Mouse (Mus musculus): ENCODE data around the gene Gm17019. TPM values are rescaled to one million over a fixed set of nuclear protein-coding genes. Genes with fewer than 3 reads are reported as not detected.
"Not testable (repeated sequence)": the region's sequence is repeated elsewhere in the genome, so short reads cannot be mapped to it uniquely, and the experiment has no call there.

The Gm17019 gene
- polyA plus RNA-seq, 1 experiment from 2014 or later: not detected

GRCm38 (mm10) chr5:15039984-15040383, 7.2 kb upstream of the Gm17019 start:
- H3K4me3 ChIP-seq (ENCODE audit: low read length); H3K4me2 ChIP-seq (replicated peaks; ENCODE audit: low read depth, low read length); H3K36me3 ChIP-seq (ENCODE audit: insufficient read depth, low read length); H3K27ac ChIP-seq (ENCODE audit: low read length); H3K27me3 ChIP-seq (ENCODE audit: insufficient read depth, low read length); H3K9ac ChIP-seq (replicated peaks; ENCODE audit: low read length); H3K4me1 ChIP-seq (ENCODE audit: insufficient read depth, low read length); H3K9me3 ChIP-seq (ENCODE audit: low read length): not testable (repeated sequence)
- WGBS: 78% methylated on average over 4 of the region's 4 CpGs
- peak; percentile 89 for ATAC-seq (ENCODE audit: low FRiP score, low TSS enrichment)

DNA sequence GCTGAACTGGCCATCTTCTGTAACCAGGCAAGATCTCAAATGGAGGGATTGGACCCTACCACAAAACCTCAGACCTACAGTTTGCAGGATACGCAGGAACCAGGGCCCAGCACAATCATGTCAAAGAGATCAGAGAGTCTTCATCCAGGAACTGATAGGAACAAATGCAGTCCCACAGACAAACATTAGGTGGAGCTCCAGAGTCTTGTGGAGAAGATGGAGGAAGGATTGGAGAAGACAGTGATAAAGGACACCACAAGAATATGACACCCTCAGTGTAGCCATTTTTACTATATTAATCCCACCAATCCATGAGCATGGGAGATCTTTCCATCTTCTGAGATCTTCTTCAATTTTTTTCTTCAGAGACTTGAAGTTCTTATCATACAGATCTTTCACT, 8.5 kb downstream of the Gm17019 start:
- not testable (repeated sequence) for ATAC-seq (ENCODE audit: low FRiP score, low TSS enrichment); H3K4me1 ChIP-seq (ENCODE audit: insufficient read depth, low read length)
- WGBS: 86% methylated on average over 1 of the region's 1 CpGs

GRCm38 (mm10) chr5:15020067-15020466, 12.7 kb downstream of the Gm17019 start:
- H3K4me2 ChIP-seq (replicated peaks; ENCODE audit: low read depth, low read length); H3K4me3 ChIP-seq (ENCODE audit: low read length); H3K27me3 ChIP-seq (ENCODE audit: insufficient read depth, low read length); H3K27ac ChIP-seq (ENCODE audit: low read length); H3K9ac ChIP-seq (replicated peaks; ENCODE audit: low read length); H3K9me3 ChIP-seq (ENCODE audit: low read length); H3K4me1 ChIP-seq (ENCODE audit: insufficient read depth, low read length); H3K36me3 ChIP-seq (ENCODE audit: insufficient read depth, low read length); ATAC-seq (ENCODE audit: low FRiP score, low TSS enrichment): not testable (repeated sequence)
- WGBS: 65% methylated on average over 2 of the region's 2 CpGs

More for the DNA sequence above, 8.5 kb downstream of the Gm17019 start:
- not testable (repeated sequence) for H3K9ac ChIP-seq (replicated peaks; ENCODE audit: low read length); H3K27ac ChIP-seq (ENCODE audit: low read length); H3K27me3 ChIP-seq (ENCODE audit: insufficient read depth, low read length); H3K4me3 ChIP-seq (ENCODE audit: low read length); H3K36me3 ChIP-seq (ENCODE audit: insufficient read depth, low read length); H3K4me2 ChIP-seq (replicated peaks; ENCODE audit: low read depth, low read length)
- H3K9me3 ChIP-seq (ENCODE audit: low read length): peaks cover 14% of the 10 kb centered on the region

GRCm38 (mm10) chr5:15010639-15011582, 21.9 kb downstream of the Gm17019 start:
- not testable (repeated sequence) for H3K4me2 ChIP-seq (replicated peaks; ENCODE audit: low read depth, low read length); H3K4me3 ChIP-seq (ENCODE audit: low read length); H3K4me1 ChIP-seq (ENCODE audit: insufficient read depth, low read length); H3K9ac ChIP-seq (replicated peaks; ENCODE audit: low read length); H3K27me3 ChIP-seq (ENCODE audit: insufficient read depth, low read length); H3K36me3 ChIP-seq (ENCODE audit: insufficient read depth, low read length); H3K27ac ChIP-seq (ENCODE audit: low read length)
- H3K9me3 ChIP-seq (ENCODE audit: low read length): peaks cover 13% of the 10 kb centered on the region
- WGBS: 85% methylated on average over 11 of the region's 11 CpGs
- ATAC-seq (ENCODE audit: low FRiP score, low TSS enrichment): peak; percentile 51; the same call in 1 of the 2 replicates

DNA sequence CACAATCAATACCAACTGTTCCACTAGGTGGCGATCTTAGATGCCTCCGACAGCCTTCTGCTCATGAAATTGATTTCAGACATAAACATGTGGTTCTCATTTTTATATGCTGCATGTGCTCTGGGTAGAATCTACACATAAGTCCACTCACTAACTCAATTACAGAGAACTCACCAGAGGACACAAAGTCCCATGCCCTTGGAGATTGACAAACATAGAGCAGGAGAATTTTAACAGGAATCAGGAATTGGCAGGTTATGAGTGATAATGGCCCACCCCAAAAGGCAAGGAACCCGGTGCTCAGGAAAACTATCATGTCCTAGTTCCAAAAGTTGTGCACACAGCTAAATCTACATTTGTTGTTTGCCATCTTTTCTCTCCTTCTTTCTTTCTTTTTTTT, 25.9 kb downstream of the Gm17019 start:
- not testable (repeated sequence) for H3K36me3 ChIP-seq (ENCODE audit: insufficient read depth, low read length); ATAC-seq (ENCODE audit: low FRiP score, low TSS enrichment); H3K4me1 ChIP-seq (ENCODE audit: insufficient read depth, low read length); H3K27ac ChIP-seq (ENCODE audit: low read length); H3K9ac ChIP-seq (replicated peaks; ENCODE audit: low read length); H3K4me2 ChIP-seq (replicated peaks; ENCODE audit: low read depth, low read length); H3K4me3 ChIP-seq (ENCODE audit: low read length); H3K27me3 ChIP-seq (ENCODE audit: insufficient read depth, low read length)
- 59% methylated on average over 3 of the region's 3 CpGs for WGBS
- H3K9me3 ChIP-seq (ENCODE audit: low read length): peaks cover 22% of the 10 kb centered on the region

- not testable (repeated sequence) for H3K4me1 ChIP-seq (ENCODE audit: insufficient read depth, low read length); H3K36me3 ChIP-seq (ENCODE audit: insufficient read depth, low read length); H3K9ac ChIP-seq (replicated peaks; ENCODE audit: low read length); H3K4me3 ChIP-seq (ENCODE audit: low read length); H3K27me3 ChIP-seq (ENCODE audit: insufficient read depth, low read length); H3K27ac ChIP-seq (ENCODE audit: low read length); H3K4me2 ChIP-seq (replicated peaks; ENCODE audit: low read depth, low read length); ATAC-seq (ENCODE audit: low FRiP score, low TSS enrichment)
- H3K9me3 ChIP-seq (ENCODE audit: low read length): peaks cover 21% of the 10 kb centered on the region
- WGBS: 68% methylated on average over 3 of the region's 3 CpGs
Measured at GRCm38 (mm10) chr5:15006288-15006687, 26.5 kb downstream of the Gm17019 start.

GRCm38 (mm10) chr5:15005584-15005983, 27.2 kb downstream of the Gm17019 start:
- peak; percentile 52; the same call in 1 of the 2 replicates for ATAC-seq (ENCODE audit: low FRiP score, low TSS enrichment)
- not testable (repeated sequence) for H3K27me3 ChIP-seq (ENCODE audit: insufficient read depth, low read length); H3K4me2 ChIP-seq (replicated peaks; ENCODE audit: low read depth, low read length); H3K36me3 ChIP-seq (ENCODE audit: insufficient read depth, low read length); H3K4me1 ChIP-seq (ENCODE audit: insufficient read depth, low read length); H3K9ac ChIP-seq (replicated peaks; ENCODE audit: low read length); H3K4me3 ChIP-seq (ENCODE audit: low read length); H3K27ac ChIP-seq (ENCODE audit: low read length)
- peaks cover 14% of the 10 kb centered on the region for H3K9me3 ChIP-seq (ENCODE audit: low read length)
- WGBS: 55% methylated on average over 2 of the region's 4 CpGs

- WGBS: 85% methylated on average over 5 of the region's 5 CpGs
Measured at GRCm38 (mm10) chr5:15004569-15005562, 27.9 kb downstream of the Gm17019 start.

GRCm38 (mm10) chr5:14998077-14998476, 34.7 kb downstream of the Gm17019 start:
- not testable (repeated sequence) for H3K4me2 ChIP-seq (replicated peaks; ENCODE audit: low read depth, low read length); H3K27me3 ChIP-seq (ENCODE audit: insufficient read depth, low read length)

More at GRCm38 (mm10) chr5:15004569-15005562, 27.9 kb downstream of the Gm17019 start:
- peaks cover 17% of the 10 kb centered on the region for H3K9me3 ChIP-seq (ENCODE audit: low read length)
- H3K4me2 ChIP-seq (replicated peaks; ENCODE audit: low read depth, low read length); H3K27me3 ChIP-seq (ENCODE audit: insufficient read depth, low read length); H3K27ac ChIP-seq (ENCODE audit: low read length); H3K36me3 ChIP-seq (ENCODE audit: insufficient read depth, low read length); H3K4me1 ChIP-seq (ENCODE audit: insufficient read depth, low read length); H3K4me3 ChIP-seq (ENCODE audit: low read length); H3K9ac ChIP-seq (replicated peaks; ENCODE audit: low read length): not testable (repeated sequence)
- ATAC-seq (ENCODE audit: low FRiP score, low TSS enrichment): peak; percentile 91

More at GRCm38 (mm10) chr5:14998077-14998476, 34.7 kb downstream of the Gm17019 start:
- ATAC-seq (ENCODE audit: low FRiP score, low TSS enrichment); H3K9ac ChIP-seq (replicated peaks; ENCODE audit: low read length); H3K36me3 ChIP-seq (ENCODE audit: insufficient read depth, low read length); H3K4me3 ChIP-seq (ENCODE audit: low read length); H3K4me1 ChIP-seq (ENCODE audit: insufficient read depth, low read length); H3K27ac ChIP-seq (ENCODE audit: low read length): not testable (repeated sequence)
- H3K9me3 ChIP-seq (ENCODE audit: low read length): peaks cover 11% of the 10 kb centered on the region
- WGBS: 77% methylated on average over 9 of the region's 9 CpGs

All from kidney, embryonic 16.5 days (tissue).